Mouse (Mus musculus) forebrain, embryonic 14.5 days (tissue): ENCODE measurements around the gene Tube1. TPM values are rescaled to one million over a fixed set of nuclear protein-coding genes. Genes with fewer than 3 reads are reported as not detected.

Experiments used
- polyA plus RNA-seq: library from polyadenylated mRNA; unstranded; fragments of >200 nt; fragmentation: Nextera tagmentation; extraction: Ambion mirVana; gene quantifications from 2 replicates; pipeline ENCODE4 v1.2.1, GENCODE M21; 2014

Gene Tube1
- polyA plus RNA-seq, 1 experiment from 2014 or later, result 12.1 TPM

Other genes with a start within 250 kb of the Tube1 start
- 12.3 and 15.6 TPM in 2 replicates for gene Lama4, start 168.5 kb upstream of the Tube1 start, polyA plus RNA-seq
- gene Fam229b, start 62 bp upstream of the Tube1 start, polyA plus RNA-seq, result 25.0 and 35.1 TPM in 2 replicates
- 0.28 and 0.33 TPM in 2 replicates for gene Ccn6, start 29.8 kb downstream of the Tube1 start, polyA plus RNA-seq
- 79.1 and 85.0 TPM in 2 replicates for gene Fyn, start 234.9 kb downstream of the Tube1 start, polyA plus RNA-seq